Mouse (Mus musculus): Measurements from ENCODE around the gene Myh10.

GRCm38 (mm10) chr11:68761155-68761554, 69.8 kb downstream of the Myh10 start:
- TF ChIP-seq POLR2A (IDR thresholded peaks at IDR 0.05; ENCODE audit: low read depth, low read length) (no peak), CTCF (IDR thresholded peaks at IDR 0.05; ENCODE audit: extremely low read depth, insufficient read depth, insufficient read length, insufficient replicate concordance) (no peak)

All from spleen, adult 2 months (tissue).